Mouse (Mus musculus) C2C12 (cell line): ENCODE data around the gene Retreg3.

Experiments
- CEBPB ChIP-seq: IDR thresholded peaks from one replicate; pipeline ENCODE4 v1.6.1; 2011; ENCODE audit warnings: low read depth, mild to moderate bottlenecking, control low read depth, moderate library complexity
- CTCF ChIP-seq: IDR thresholded peaks from one replicate; pipeline ENCODE4 v1.5.1; 2011; ENCODE audit not compliant: control insufficient read depth, insufficient read depth, insufficient read length
- FOSL1 ChIP-seq: IDR thresholded peaks from one replicate; pipeline ENCODE4 v1.8.0; 2011; ENCODE audit warnings: mild to moderate bottlenecking, low read length; ENCODE audit not compliant: poor library complexity, insufficient read depth, severe bottlenecking
- MAX ChIP-seq: IDR thresholded peaks from one replicate; pipeline ENCODE4 v1.6.1; 2011; ENCODE audit warnings: mild to moderate bottlenecking, control low read depth
- MYOD1 ChIP-seq: IDR thresholded peaks from one replicate; pipeline ENCODE4 v1.6.1; 2011; ENCODE audit warnings: low read depth; ENCODE audit not compliant: control insufficient read depth, insufficient read length
- MYOG ChIP-seq: IDR thresholded peaks from one replicate; pipeline ENCODE4 v1.6.1; 2011; ENCODE audit not compliant: control insufficient read depth, insufficient read length; ENCODE audit errors: extremely low read depth
- USF1 ChIP-seq: IDR thresholded peaks from one replicate; pipeline ENCODE4 v1.6.1; 2011; ENCODE audit warnings: low read depth, mild to moderate bottlenecking, control low read depth, moderate library complexity

- TF ChIP-seq USF1 (no peak), CTCF (no peak), MYOG (no peak), CEBPB (no peak), FOSL1 (no peak), MAX (no peak), MYOD1 (no peak)
Observed at GRCm38 (mm10) chr11:101089931-101090330, 29.8 kb downstream of the Retreg3 start.
